Mouse (Mus musculus) MN1 (cell line): Measurements from ENCODE around the gene Pdik1l.
"Not testable (repeated sequence)": the region's sequence is repeated elsewhere in the genome, so short reads cannot be mapped to it uniquely, and the experiment has no call there.

ENCODE experiments used
- DNase-seq: peaks from one replicate; pipeline ENCODE4 v3.0.0-alpha.2; 2016; ENCODE audit warnings: low spot score

Gene Pdik1l

GRCm38 (mm10) chr4:134298626-134299497 is 11.2 kb upstream of the Pdik1l start:
- DNase-seq: no peak

- DNase-seq: no peak
These were observed 9.7 kb upstream of the Pdik1l start for GRCm38 (mm10) chr4:134297369-134297768.

- no peak for DNase-seq
These were observed 8.8 kb upstream of the Pdik1l start for GRCm38 (mm10) chr4:134296523-134296922.

- DNase-seq: not testable (repeated sequence)
These were observed 8.4 kb upstream of the Pdik1l start for GRCm38 (mm10) chr4:134296096-134296495.

- peak; percentile 57 for DNase-seq
These were observed 6.0 kb upstream of the Pdik1l start for GRCm38 (mm10) chr4:134293692-134294163.

- DNase-seq: peak; percentile 74
These were observed 5.5 kb upstream of the Pdik1l start for GRCm38 (mm10) chr4:134293061-134293691.

- DNase-seq: peak; percentile 83
These were observed 4.4 kb upstream of the Pdik1l start for GRCm38 (mm10) chr4:134292067-134292466.

GRCm38 (mm10) chr4:134288397-134289256 is 932 bp upstream of the Pdik1l start:
- peak; percentile 23 for DNase-seq

GRCm38 (mm10) chr4:134287168-134287564 is 529 bp downstream of the Pdik1l start:
- DNase-seq: peak; percentile 98

- DNase-seq: peak; percentile 67
These were observed 1.2 kb downstream of the Pdik1l start for GRCm38 (mm10) chr4:134286226-134287167.

- DNase-seq: peak; percentile 32
These were observed 2.8 kb downstream of the Pdik1l start for GRCm38 (mm10) chr4:134284942-134285341.

GRCm38 (mm10) chr4:134273417-134274345 is 14.0 kb downstream of the Pdik1l start:
- DNase-seq: no peak

- no peak for DNase-seq
These were observed 14.8 kb downstream of the Pdik1l start for GRCm38 (mm10) chr4:134272731-134273416.

- DNase-seq: no peak
These were observed 15.7 kb downstream of the Pdik1l start for GRCm38 (mm10) chr4:134271979-134272378.

GRCm38 (mm10) chr4:134269622-134270021 is 18.1 kb downstream of the Pdik1l start:
- DNase-seq: not testable (repeated sequence)

- DNase-seq: peak; percentile 41
These were observed 19.5 kb downstream of the Pdik1l start for GRCm38 (mm10) chr4:134268102-134268655.

GRCm38 (mm10) chr4:134265860-134266585 is 21.7 kb downstream of the Pdik1l start:
- DNase-seq: no peak

GRCm38 (mm10) chr4:134263191-134263590 is 24.5 kb downstream of the Pdik1l start:
- DNase-seq: peak; percentile 44
